Mouse (Mus musculus): ENCODE data around the gene Pm20d1. TPM values are rescaled to one million over a fixed set of nuclear protein-coding genes. Genes with fewer than 3 reads are reported as not detected.

The Pm20d1 gene
- total and polyA plus RNA-seq, 3 experiments = 5.8 to 7.5 (median 5.9) TPM

DNA sequence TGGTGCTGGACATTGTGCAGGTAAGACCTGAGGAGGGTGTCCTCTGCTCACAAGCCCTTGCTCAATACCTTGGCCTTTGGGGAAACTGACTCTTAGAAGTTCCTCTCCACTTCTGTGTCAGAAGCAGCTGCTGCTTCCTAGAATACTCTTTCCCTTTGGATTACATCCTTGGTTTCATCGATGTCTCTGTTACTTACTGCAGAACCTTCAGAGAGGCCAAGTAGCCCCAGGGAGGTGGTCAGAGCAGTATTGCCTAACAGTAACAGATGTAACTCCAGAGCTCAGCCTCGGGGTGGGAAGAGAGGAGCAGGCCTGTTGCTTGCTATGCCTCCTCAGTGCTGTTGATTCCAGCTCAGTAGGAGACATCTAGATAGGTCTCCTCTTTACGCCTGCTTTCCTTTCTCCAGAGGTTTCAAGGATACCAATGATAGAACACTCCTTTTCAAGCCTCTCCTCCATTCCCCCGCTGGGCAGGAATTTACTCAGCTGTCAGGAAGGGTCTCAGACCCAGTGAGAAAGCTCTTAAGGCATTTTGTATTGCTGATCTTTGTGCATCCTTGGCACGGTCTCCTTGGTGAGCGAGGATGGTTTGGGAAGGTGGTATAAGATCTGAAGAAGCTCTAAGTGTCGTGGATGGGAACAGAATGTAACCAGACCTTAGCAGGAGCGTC, 33.9 kb downstream of the Pm20d1 start:
- H3K27ac ChIP-seq = peak overlapping the region; percentile 40; the same call in 1 of the 2 replicates
- peaks cover 8% of the 10 kb centered on the region for H3K36me3 ChIP-seq (ENCODE audit: control insufficient read depth, insufficient read depth, low read length)
- WGBS = 72% methylated on average over 8 of the region's 8 CpGs
- H3K4me3 ChIP-seq = peak overlapping the region; percentile 8; the same call in 1 of the 2 replicates
- no peaks in the 10 kb centered on the region for H3K27me3 ChIP-seq (ENCODE audit: control insufficient read depth, insufficient read depth, low read length)
- peak overlapping the region; percentile 24; the same call in 1 of the 2 replicates for H3K9ac ChIP-seq (ENCODE audit: low read depth, low read length)
- intact Hi-C loops (cut with DNase I) = no loop called here
- TF ChIP-seq CTCF (IDR thresholded peaks at IDR 0.05) (no peak), POLR2A (IDR thresholded peaks at IDR 0.05; ENCODE audit: insufficient read depth, low read depth, low read length) (no peak), EP300 (IDR thresholded peaks at IDR 0.05; ENCODE audit: insufficient read depth, low read depth, low read length) (no peak)
- H3K4me1 ChIP-seq (ENCODE audit: control insufficient read depth, insufficient read depth, low read length) = peaks cover 13% of the 10 kb centered on the region
- H3K79me2 ChIP-seq (replicated peaks; ENCODE audit: control insufficient read depth, insufficient read depth, low read length) = no peaks in the 10 kb centered on the region
- no peak for DNase-seq

DNA sequence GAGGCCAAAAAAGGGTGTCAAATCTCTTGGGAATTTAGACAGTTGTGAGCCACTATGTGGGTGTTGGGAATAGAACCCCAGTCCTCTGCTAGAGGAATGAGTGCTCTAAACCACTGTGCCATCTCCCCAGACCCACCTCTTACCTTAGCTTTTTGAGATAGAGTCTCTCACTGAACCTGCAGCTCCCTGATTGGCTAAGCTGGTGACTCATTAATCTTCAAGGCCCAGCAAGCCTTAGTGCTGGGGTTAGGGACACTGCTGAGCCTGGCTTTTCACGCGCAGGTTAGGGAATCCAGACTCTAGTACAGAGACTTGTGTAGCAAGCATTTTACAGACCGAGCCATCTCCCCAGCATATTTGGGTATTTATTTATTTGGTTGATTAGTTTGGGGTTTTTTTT, 39.9 kb downstream of the Pm20d1 start:
- WGBS = 89% methylated on average over 3 of the region's 3 CpGs
- Histone ChIP-seq H3K9ac (ENCODE audit: low read depth, low read length) (no peak overlapping the region), H3K27me3 (ENCODE audit: control insufficient read depth, insufficient read depth, low read length) (no peaks in the 10 kb centered on the region), H3K27ac (no peak overlapping the region), H3K4me3 (no peak overlapping the region), H3K36me3 (ENCODE audit: control insufficient read depth, insufficient read depth, low read length) (no peaks in the 10 kb centered on the region), H3K79me2 (replicated peaks; ENCODE audit: control insufficient read depth, insufficient read depth, low read length) (no peaks in the 10 kb centered on the region), H3K4me1 (ENCODE audit: control insufficient read depth, insufficient read depth, low read length) (peaks cover 1% of the 10 kb centered on the region; the same call in 1 of the 2 replicates)
- DNase-seq = no peak
- no peak for TF ChIP-seq CTCF (IDR thresholded peaks at IDR 0.05)
- TF ChIP-seq POLR2A (IDR thresholded peaks at IDR 0.05; ENCODE audit: insufficient read depth, low read depth, low read length) = no peak
- TF ChIP-seq EP300 (IDR thresholded peaks at IDR 0.05; ENCODE audit: insufficient read depth, low read depth, low read length) = no peak
- intact Hi-C loops (cut with DNase I) = no loop called here

DNA sequence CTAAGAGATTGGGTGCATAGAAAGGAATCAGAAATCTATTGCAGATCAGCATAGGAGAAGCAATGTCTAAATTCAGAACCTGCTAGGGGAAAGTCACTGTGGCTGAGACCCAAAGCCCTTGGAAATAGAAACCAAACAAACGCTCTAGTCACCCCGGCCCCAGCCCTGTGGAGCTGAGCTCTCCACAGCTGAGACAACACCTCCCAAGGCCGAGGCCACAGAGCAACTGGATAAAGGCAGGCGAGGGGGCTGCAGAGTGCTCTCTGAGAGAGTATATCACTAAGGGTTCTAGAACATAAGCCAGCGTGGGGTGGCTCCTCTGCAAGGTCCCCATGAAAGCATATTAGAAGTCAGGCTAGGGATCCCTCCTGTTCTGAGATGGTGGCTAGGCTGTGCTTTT, 41.4 kb downstream of the Pm20d1 start:
- WGBS = 70% methylated on average over 5 of the region's 5 CpGs
- H3K36me3 ChIP-seq (ENCODE audit: control insufficient read depth, insufficient read depth, low read length) = no peaks in the 10 kb centered on the region; the same call in 1 of the 2 replicates

DNA sequence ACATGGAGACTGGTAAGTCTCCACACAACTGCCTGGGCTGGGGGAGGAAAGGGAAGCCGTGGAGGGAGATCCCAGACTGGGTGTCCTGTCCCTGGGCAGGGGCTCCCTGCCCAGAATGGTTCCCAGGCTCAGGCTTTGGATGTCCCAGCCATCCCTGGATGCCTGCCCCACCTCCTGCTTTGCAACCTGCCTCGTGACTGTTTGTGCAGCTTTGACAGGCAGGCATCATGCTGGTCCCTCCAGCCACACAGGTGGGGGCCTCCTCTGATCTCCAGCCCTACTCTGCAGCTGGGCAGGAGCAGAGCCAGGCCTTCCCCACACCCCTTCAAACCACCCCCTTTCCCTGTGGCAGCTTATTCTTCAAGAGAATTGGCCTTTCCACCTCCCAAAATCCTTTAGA, 42.1 kb downstream of the Pm20d1 start:
- no peak for TF ChIP-seq POLR2A (IDR thresholded peaks at IDR 0.05; ENCODE audit: insufficient read depth, low read depth, low read length)
- TF ChIP-seq CTCF (IDR thresholded peaks at IDR 0.05) = no peak
- TF ChIP-seq EP300 (IDR thresholded peaks at IDR 0.05; ENCODE audit: insufficient read depth, low read depth, low read length) = no peak
- intact Hi-C loops (cut with DNase I) = no loop called here
- no peaks in the 10 kb centered on the region for H3K79me2 ChIP-seq (replicated peaks; ENCODE audit: control insufficient read depth, insufficient read depth, low read length)
- DNase-seq = peak; percentile 44 to 71
- H3K36me3 ChIP-seq (ENCODE audit: control insufficient read depth, insufficient read depth, low read length) = no peaks in the 10 kb centered on the region; the same call in 1 of the 2 replicates
- H3K4me3 ChIP-seq = no peak overlapping the region
- WGBS = 34% methylated on average over 2 of the region's 2 CpGs
- H3K9ac ChIP-seq (ENCODE audit: low read depth, low read length) = no peak overlapping the region
- no peaks in the 10 kb centered on the region; the same call in 1 of the 2 replicates for H3K4me1 ChIP-seq (ENCODE audit: control insufficient read depth, insufficient read depth, low read length)
- no peaks in the 10 kb centered on the region for H3K27me3 ChIP-seq (ENCODE audit: control insufficient read depth, insufficient read depth, low read length)
- H3K27ac ChIP-seq = peak overlapping the region; percentile 33

More for the DNA sequence above, 41.4 kb downstream of the Pm20d1 start:
- Histone ChIP-seq H3K4me1 (ENCODE audit: control insufficient read depth, insufficient read depth, low read length) (no peaks in the 10 kb centered on the region; the same call in 1 of the 2 replicates), H3K4me3 (no peak overlapping the region), H3K79me2 (replicated peaks; ENCODE audit: control insufficient read depth, insufficient read depth, low read length) (no peaks in the 10 kb centered on the region), H3K27me3 (ENCODE audit: control insufficient read depth, insufficient read depth, low read length) (no peaks in the 10 kb centered on the region), H3K27ac (peak overlapping the region; percentile 7; the same call in 1 of the 2 replicates), H3K9ac (ENCODE audit: low read depth, low read length) (no peak overlapping the region)
- DNase-seq = no peak
- intact Hi-C loops (cut with DNase I) = no loop called here
- TF ChIP-seq CTCF (IDR thresholded peaks at IDR 0.05) = no peak
- no peak for TF ChIP-seq EP300 (IDR thresholded peaks at IDR 0.05; ENCODE audit: insufficient read depth, low read depth, low read length)
- TF ChIP-seq POLR2A (IDR thresholded peaks at IDR 0.05; ENCODE audit: insufficient read depth, low read depth, low read length) = no peak

DNA sequence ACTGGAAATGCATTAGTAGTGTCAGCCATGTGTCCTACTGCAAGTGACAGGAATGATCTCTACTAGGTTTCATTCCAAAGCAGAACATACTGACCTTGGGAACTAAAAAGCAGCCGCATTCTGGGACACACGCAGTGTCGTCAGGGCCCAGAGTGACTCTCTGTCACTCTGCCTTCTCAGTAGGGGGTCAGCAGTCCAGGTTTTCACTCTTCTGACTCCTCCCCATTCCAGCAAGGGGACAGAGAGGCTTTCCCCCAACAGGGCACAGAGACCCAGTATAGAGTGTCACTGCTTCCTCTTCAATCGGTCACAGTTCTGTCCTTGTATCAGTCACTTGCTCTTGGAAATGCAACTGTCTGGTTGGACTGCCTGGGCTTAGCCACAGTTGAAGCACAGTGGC, 45.0 kb downstream of the Pm20d1 start:
- Histone ChIP-seq H3K27me3 (ENCODE audit: control insufficient read depth, insufficient read depth, low read length) (no peaks in the 10 kb centered on the region), H3K4me1 (ENCODE audit: control insufficient read depth, insufficient read depth, low read length) (no peaks in the 10 kb centered on the region; the same call in 1 of the 2 replicates), H3K4me3 (no peak overlapping the region), H3K27ac (peak overlapping the region; percentile 64), H3K36me3 (ENCODE audit: control insufficient read depth, insufficient read depth, low read length) (no peaks in the 10 kb centered on the region; the same call in 1 of the 2 replicates), H3K9ac (ENCODE audit: low read depth, low read length) (no peak overlapping the region), H3K79me2 (replicated peaks; ENCODE audit: control insufficient read depth, insufficient read depth, low read length) (no peaks in the 10 kb centered on the region)
- intact Hi-C loops (cut with DNase I) = no loop called here
- TF ChIP-seq POLR2A (IDR thresholded peaks at IDR 0.05; ENCODE audit: insufficient read depth, low read depth, low read length) (no peak), CTCF (IDR thresholded peaks at IDR 0.05) (no peak)
- 69% methylated on average over 4 of the region's 4 CpGs for WGBS
- peak in 1 of 2 experiments; percentile 17 for DNase-seq

DNA sequence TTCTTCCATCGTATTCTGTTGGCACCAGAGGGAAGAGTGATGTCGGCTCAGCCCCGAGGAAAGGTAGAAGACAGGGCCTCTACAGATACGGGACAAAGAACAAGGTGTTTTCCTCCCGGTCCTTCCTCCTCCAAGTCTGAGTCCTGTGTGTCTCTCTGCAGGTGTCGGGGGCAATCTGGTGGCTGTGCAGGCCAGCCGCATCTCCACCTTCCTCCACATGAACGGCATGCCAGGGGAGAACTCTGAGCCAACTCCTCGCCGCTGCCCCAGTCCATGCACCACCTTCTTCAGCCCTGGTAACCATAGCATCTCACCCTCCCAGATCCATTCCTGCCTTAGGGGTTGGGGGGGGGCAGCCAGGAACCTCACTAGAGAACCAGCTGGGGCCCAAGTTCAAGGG, 46.6 kb downstream of the Pm20d1 start:
- 95% methylated on average over 10 of the region's 10 CpGs for WGBS
- no peak overlapping the region for H3K9ac ChIP-seq (ENCODE audit: low read depth, low read length)
- H3K4me3 ChIP-seq = no peak overlapping the region
- intact Hi-C loops (cut with DNase I) = no loop called here
- no peaks in the 10 kb centered on the region for H3K27me3 ChIP-seq (ENCODE audit: control insufficient read depth, insufficient read depth, low read length)
- no peaks in the 10 kb centered on the region for H3K79me2 ChIP-seq (replicated peaks; ENCODE audit: control insufficient read depth, insufficient read depth, low read length)
- DNase-seq = no peak
- no peaks in the 10 kb centered on the region; the same call in 1 of the 2 replicates for H3K36me3 ChIP-seq (ENCODE audit: control insufficient read depth, insufficient read depth, low read length)
- no peak overlapping the region for H3K27ac ChIP-seq
- no peak for TF ChIP-seq POLR2A (IDR thresholded peaks at IDR 0.05; ENCODE audit: insufficient read depth, low read depth, low read length)
- TF ChIP-seq EP300 (IDR thresholded peaks at IDR 0.05; ENCODE audit: insufficient read depth, low read depth, low read length) = no peak
- H3K4me1 ChIP-seq (ENCODE audit: control insufficient read depth, insufficient read depth, low read length) = no peaks in the 10 kb centered on the region; the same call in 1 of the 2 replicates

Measured in heart, adult 2 months (tissue).